Mouse (Mus musculus) spleen, adult 2 months (tissue): ENCODE data around the gene Aloxe3.

Experiments used
- CTCF ChIP-seq: fragments of 200-500 bp; IDR thresholded peaks from 2 replicates; pipeline ENCODE4 v1.5.1; 2011; ENCODE audit warnings: mild to moderate bottlenecking, inconsistent platforms; ENCODE audit not compliant: insufficient read depth, insufficient read length, insufficient replicate concordance; ENCODE audit errors: extremely low read depth
- POLR2A ChIP-seq: fragments of 200-500 bp; IDR thresholded peaks from 2 replicates; pipeline ENCODE4 v1.6.1; 2011; ENCODE audit warnings: low read depth, low read length, inconsistent platforms

GRCm38 (mm10) chr11:69179512-69179911 lies 53.8 kb downstream of the Aloxe3 start:
- no peak for TF ChIP-seq CTCF
- no peak for TF ChIP-seq POLR2A
